Mouse (Mus musculus) midbrain, embryonic 16.5 days (tissue): ENCODE measurements at regions not wholly inside any gene's neighbourhood (a gene's known extent, or its start where the extent isn't known, plus 50 kb on each side); places are given as distances from the start of the nearest gene placed in this dataset.
"Not testable (repeated sequence)": the region's sequence is repeated elsewhere in the genome, so short reads cannot be mapped to it uniquely, and the experiment has no call there.

Experiments used
- ATAC-seq: fragments of 200-750 bp; cut with Nextera tagmentation; 2 replicates; pipeline ENCODE4 v1.8.0; 2017; ENCODE audit warnings: moderate TSS enrichment
- H3K27ac ChIP-seq: fragments of 300-500 bp; sonication (generic); 2 replicates; pipeline ENCODE4 v1.5.1; 2014; ENCODE audit warnings: mild to moderate bottlenecking, low read length, mixed read lengths
- H3K27me3 ChIP-seq: fragments of 300-500 bp; sonication (generic); 2 replicates; pipeline ENCODE4 v1.6.1; 2014; ENCODE audit warnings: low read depth, low read length, mixed read lengths; ENCODE audit not compliant: control insufficient read depth, insufficient read depth
- H3K36me3 ChIP-seq: fragments of 300-500 bp; sonication (generic); 2 replicates; pipeline ENCODE4 v1.6.1; 2014; ENCODE audit warnings: mild to moderate bottlenecking, low read length, moderate library complexity, mixed read lengths; ENCODE audit not compliant: control insufficient read depth, insufficient read depth
- H3K4me1 ChIP-seq: fragments of 300-500 bp; sonication (generic); 2 replicates; pipeline ENCODE4 v1.6.1; 2014; ENCODE audit warnings: mild to moderate bottlenecking, low read length, mixed read lengths; ENCODE audit not compliant: control insufficient read depth, insufficient read depth
- H3K4me2 ChIP-seq: fragments of 300-500 bp; sonication (generic); 2 replicates; pipeline ENCODE4 v1.6.1; 2014; ENCODE audit warnings: mild to moderate bottlenecking, low read length, mixed read lengths
- H3K4me3 ChIP-seq: fragments of 300-500 bp; sonication (generic); 2 replicates; pipeline ENCODE4 v1.5.1; 2014; ENCODE audit warnings: low read depth, mild to moderate bottlenecking, low read length, moderate library complexity, mixed read lengths
- H3K9ac ChIP-seq: fragments of 300-500 bp; sonication (generic); 2 replicates; pipeline ENCODE4 v1.6.1; 2014; ENCODE audit warnings: low read depth, low read length, mixed read lengths
- H3K9me3 ChIP-seq: fragments of 300-500 bp; sonication (generic); replicated peaks from 2 replicates; pipeline ENCODE4 v1.6.1; 2014; ENCODE audit warnings: mild to moderate bottlenecking, low read length, mixed read lengths; ENCODE audit not compliant: control insufficient read depth, poor library complexity, severe bottlenecking
- WGBS: fragments of 180-500 bp; shearing (Covaris S2); extraction: QIAGEN DNeasy Blood & Tissue Kit; methylation state at CpG from one replicate; pipeline ENCODE4 v1.1.7; 2014; 5-methylcytosine and 5-hydroxymethylcytosine counted together

DNA sequence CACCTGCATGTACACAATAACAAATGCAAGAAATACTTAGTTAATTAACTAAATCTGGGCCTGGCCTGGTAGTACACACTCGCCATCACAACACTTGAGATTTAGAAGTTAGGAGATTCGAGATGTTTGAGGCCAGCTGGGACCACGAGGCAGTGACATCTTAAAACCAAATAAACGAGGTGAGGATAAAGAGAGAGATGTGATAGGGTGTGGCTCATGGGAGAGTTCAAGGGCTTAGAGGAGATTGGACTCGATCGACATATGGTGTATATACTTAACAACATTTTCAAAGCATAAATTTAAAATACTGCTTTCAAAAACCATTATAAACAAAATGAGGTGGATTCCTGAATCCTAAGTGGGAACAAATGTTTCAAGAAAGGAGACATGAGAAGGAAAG is 284.4 kb upstream of the Maf start:
- 85% methylated on average over 6 of the region's 6 CpGs for WGBS
- H3K4me2 ChIP-seq: no peak overlapping the region
- H3K27ac ChIP-seq: no peak overlapping the region
- H3K9me3 ChIP-seq: no peaks in the 10 kb centered on the region
- no peaks in the 10 kb centered on the region for H3K27me3 ChIP-seq
- no peak overlapping the region for H3K4me3 ChIP-seq
- no peak for ATAC-seq
- H3K9ac ChIP-seq: no peak overlapping the region
- no peaks in the 10 kb centered on the region for H3K4me1 ChIP-seq
- no peaks in the 10 kb centered on the region for H3K36me3 ChIP-seq

GRCm38 (mm10) chr8:115983397-115983796 is 275.8 kb upstream of the Maf start:
- H3K9me3 ChIP-seq: no peaks in the 10 kb centered on the region
- 80% methylated on average over 6 of the region's 6 CpGs for WGBS
- no peak overlapping the region for H3K4me3 ChIP-seq
- no peaks in the 10 kb centered on the region for H3K27me3 ChIP-seq
- no peaks in the 10 kb centered on the region for H3K4me1 ChIP-seq
- H3K36me3 ChIP-seq: no peaks in the 10 kb centered on the region
- no peak overlapping the region for H3K4me2 ChIP-seq
- ATAC-seq: no peak
- no peak overlapping the region for H3K27ac ChIP-seq
- no peak overlapping the region for H3K9ac ChIP-seq

DNA sequence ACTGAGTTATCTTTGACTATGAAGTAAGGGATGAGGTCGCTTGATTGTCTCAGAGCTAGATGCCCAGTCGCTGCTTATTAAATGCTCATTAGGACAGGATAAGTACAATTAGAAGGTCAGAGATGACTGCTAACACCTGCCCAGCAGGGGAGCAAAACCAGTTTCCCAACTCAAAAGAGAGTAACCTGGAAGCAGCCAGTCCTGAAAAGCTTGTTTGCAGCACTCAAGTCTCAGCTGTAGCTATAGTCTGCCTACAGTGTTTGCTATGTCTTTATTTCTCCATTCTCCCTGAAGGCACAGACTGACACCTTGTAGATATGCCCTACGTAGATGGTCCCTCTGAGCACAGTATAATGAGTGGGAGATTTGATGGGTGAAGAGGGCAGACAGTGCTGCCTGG is 274.7 kb upstream of the Maf start:
- Histone ChIP-seq H3K4me3 (no peak overlapping the region), H3K9me3 (no peaks in the 10 kb centered on the region), H3K4me1 (no peaks in the 10 kb centered on the region), H3K36me3 (no peaks in the 10 kb centered on the region), H3K27me3 (no peaks in the 10 kb centered on the region), H3K4me2 (no peak overlapping the region), H3K9ac (no peak overlapping the region), H3K27ac (no peak overlapping the region)
- 90% methylated on average over 3 of the region's 3 CpGs for WGBS
- no peak for ATAC-seq

DNA sequence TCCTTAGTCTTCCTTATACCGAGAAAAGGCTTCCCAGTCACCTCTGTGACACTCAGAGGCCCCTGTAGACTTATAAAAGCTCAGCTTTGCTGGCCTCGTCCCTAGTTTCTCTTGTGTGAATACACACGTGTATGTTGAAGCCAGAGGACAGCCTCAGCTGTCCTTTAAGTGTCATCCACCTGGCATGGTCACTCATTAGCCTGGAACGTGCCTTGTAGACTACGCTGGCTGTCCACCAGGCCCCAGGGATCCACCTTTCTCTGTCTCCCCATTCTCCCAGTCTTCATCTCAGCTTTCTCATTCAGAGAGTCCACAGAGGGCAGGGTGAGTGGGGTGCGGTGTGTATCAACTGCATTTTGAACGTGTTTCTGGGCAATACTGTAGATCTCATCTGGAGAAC is 273.8 kb upstream of the Maf start:
- Histone ChIP-seq H3K4me3 (no peak overlapping the region), H3K9me3 (no peaks in the 10 kb centered on the region), H3K27ac (no peak overlapping the region), H3K9ac (no peak overlapping the region), H3K4me1 (no peaks in the 10 kb centered on the region), H3K27me3 (no peaks in the 10 kb centered on the region), H3K4me2 (no peak overlapping the region), H3K36me3 (no peaks in the 10 kb centered on the region)
- 87% methylated on average over 7 of the region's 7 CpGs for WGBS
- ATAC-seq: no peak

DNA sequence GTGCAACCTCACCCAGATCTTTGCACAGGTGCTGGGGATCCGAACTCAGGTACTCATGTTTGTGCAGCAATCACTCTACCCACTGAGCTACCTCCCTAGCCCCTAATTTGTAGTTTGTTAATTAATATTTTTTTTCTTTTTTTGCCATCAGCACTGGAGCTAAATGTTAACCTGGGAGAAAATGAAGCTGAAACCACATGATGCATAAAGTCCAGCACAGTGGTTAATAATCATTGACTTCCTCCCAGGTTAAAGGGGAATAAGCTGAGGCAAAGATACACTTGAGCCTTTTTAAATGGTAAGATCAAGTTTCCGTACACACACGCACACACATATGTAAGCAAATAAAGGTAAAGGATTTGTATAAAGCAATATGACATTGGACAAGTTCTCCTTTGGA is 273.0 kb upstream of the Maf start:
- Histone ChIP-seq H3K9ac (no peak overlapping the region), H3K4me1 (no peaks in the 10 kb centered on the region), H3K9me3 (no peaks in the 10 kb centered on the region), H3K36me3 (no peaks in the 10 kb centered on the region), H3K4me2 (no peak overlapping the region), H3K4me3 (no peak overlapping the region), H3K27me3 (no peaks in the 10 kb centered on the region), H3K27ac (no peak overlapping the region)
- WGBS: 94% methylated on average over 3 of the region's 3 CpGs
- ATAC-seq: no peak

GRCm38 (mm10) chr8:115977152-115977551 is 269.6 kb upstream of the Maf start:
- Histone ChIP-seq H3K9me3 (no peaks in the 10 kb centered on the region), H3K4me2 (no peak overlapping the region), H3K27ac (no peak overlapping the region), H3K9ac (no peak overlapping the region), H3K36me3 (no peaks in the 10 kb centered on the region), H3K4me3 (no peak overlapping the region), H3K4me1 (no peaks in the 10 kb centered on the region), H3K27me3 (no peaks in the 10 kb centered on the region)
- 65% methylated on average over 4 of the region's 4 CpGs for WGBS
- no peak for ATAC-seq

- Histone ChIP-seq H3K9ac (no peak overlapping the region), H3K4me2 (no peak overlapping the region), H3K27me3 (no peaks in the 10 kb centered on the region), H3K36me3 (no peaks in the 10 kb centered on the region), H3K4me1 (no peaks in the 10 kb centered on the region), H3K27ac (no peak overlapping the region), H3K9me3 (no peaks in the 10 kb centered on the region), H3K4me3 (no peak overlapping the region)
- WGBS: 80% methylated on average over 2 of the region's 2 CpGs
- ATAC-seq: no peak
Measured at GRCm38 (mm10) chr8:115974706-115975105, 267.1 kb upstream of the Maf start.

DNA sequence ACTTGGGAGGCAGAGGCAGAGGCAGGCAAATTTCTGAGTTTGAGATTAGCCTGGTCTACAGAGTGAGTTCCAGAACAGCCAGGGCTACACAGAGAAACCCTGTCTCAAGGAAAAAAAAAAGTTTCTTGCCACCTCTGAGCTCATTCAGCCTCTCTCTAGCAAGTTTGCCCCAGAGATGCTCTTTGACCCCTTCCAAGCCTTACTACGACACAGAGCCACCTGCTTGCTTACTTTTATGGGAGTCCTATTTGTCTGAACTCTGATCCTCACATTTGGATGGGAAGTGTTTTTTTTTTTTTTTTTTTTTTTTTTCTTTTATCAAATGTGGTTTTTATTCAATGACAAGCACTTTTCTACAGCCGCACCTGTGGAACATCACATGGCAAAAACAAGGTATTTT is 263.8 kb upstream of the Maf start:
- H3K9ac ChIP-seq, H3K4me2 ChIP-seq, H3K27ac ChIP-seq, H3K4me1 ChIP-seq, H3K4me3 ChIP-seq, H3K36me3 ChIP-seq, H3K9me3 ChIP-seq, ATAC-seq, H3K27me3 ChIP-seq: not testable (repeated sequence)
- 83% methylated on average over 2 of the region's 2 CpGs for WGBS

GRCm38 (mm10) chr8:115968121-115968520 is 260.5 kb upstream of the Maf start:
- no peak overlapping the region for H3K27ac ChIP-seq
- ATAC-seq: no peak
- no peaks in the 10 kb centered on the region for H3K27me3 ChIP-seq
- H3K4me2 ChIP-seq: no peak overlapping the region
- no peaks in the 10 kb centered on the region for H3K36me3 ChIP-seq
- no peak overlapping the region for H3K4me3 ChIP-seq
- 84% methylated on average over 5 of the region's 5 CpGs for WGBS
- no peak overlapping the region for H3K9ac ChIP-seq
- no peaks in the 10 kb centered on the region for H3K4me1 ChIP-seq
- H3K9me3 ChIP-seq: no peaks in the 10 kb centered on the region

DNA sequence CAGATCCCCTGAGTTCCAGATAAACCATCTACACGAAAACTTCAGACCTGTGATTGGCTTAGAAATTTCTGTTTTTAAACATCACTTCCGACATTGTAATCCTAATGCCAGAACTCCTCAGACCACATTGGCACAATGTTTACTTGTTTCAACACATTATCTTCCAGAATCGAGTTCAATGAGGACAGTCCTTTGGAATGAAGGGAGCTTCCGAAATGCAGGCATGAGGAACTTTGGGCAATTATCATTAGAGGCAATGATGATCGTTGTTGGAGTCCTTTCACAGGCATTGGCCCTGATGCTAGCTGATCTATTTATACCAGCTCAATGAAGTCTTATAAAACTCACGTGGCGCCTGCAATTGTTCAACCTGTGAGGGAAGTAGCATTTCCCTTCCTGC is 258.4 kb upstream of the Maf start:
- Histone ChIP-seq H3K9ac (no peak overlapping the region), H3K27me3 (no peaks in the 10 kb centered on the region), H3K4me3 (no peak overlapping the region), H3K27ac (no peak overlapping the region), H3K9me3 (no peaks in the 10 kb centered on the region), H3K4me1 (no peaks in the 10 kb centered on the region), H3K36me3 (no peaks in the 10 kb centered on the region), H3K4me2 (no peak overlapping the region)
- 91% methylated on average over 7 of the region's 7 CpGs for WGBS
- no peak for ATAC-seq
